Mouse (Mus musculus) thymus, adult 18-20 months (tissue): ENCODE data around the gene Akr1d1.

Experiments
- DNase-seq, 2 experiments: peaks; one replicate each; pipeline ENCODE4 v3.0.0; 2022; ENCODE audit warnings: mixed read lengths in 2 of 2

Akr1d1 gene

DNA sequence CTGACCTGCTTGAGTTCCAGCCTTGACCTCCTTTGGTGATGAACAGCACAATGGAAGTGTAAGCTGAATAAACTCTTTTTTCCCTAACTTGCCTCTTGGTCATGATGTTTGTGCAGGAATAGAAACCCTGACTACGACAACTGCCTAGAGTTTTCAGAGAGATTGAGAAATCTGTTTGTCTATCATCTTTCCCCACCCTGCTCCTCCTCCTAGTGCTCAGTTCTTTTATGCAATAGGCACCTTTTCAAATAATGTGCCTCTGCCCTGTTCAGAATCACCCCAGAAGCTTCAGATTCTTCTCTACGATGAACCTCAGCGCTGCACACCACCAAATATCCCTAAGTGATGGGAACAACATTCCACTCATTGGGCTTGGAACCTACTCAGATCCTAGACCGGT, at the start of gene Akr1d1:
TSS of gene Akr1d1 (plus strand) at position 234 of the 400 bp plus-strand sequence.
- DNase-seq = no peak

- DNase-seq = no peak
These were observed 48.8 kb upstream of the Akr1d1 start for GRCm38 (mm10) chr6:37481147-37481546.

DNA sequence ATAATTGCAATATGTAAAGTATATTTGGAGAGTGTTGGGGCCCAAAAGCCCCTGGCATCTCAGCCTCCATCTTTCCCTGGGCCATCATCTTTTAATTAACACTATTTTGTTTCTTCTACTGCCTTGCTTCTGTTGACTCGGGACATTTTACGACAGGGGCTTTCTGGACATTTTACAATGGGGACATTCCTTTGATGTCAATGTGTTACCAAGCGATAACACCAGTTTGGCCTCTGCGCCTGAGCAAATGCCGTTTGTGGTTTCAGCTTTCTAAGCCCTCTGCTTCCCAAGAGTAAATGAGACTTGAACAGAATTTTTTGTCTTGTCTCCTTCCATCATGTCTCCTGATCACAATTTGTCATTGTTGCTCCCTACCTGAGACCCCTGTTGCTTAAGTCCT, 46.7 kb upstream of the Akr1d1 start:
- DNase-seq = no peak

- no peak for DNase-seq
These were observed 45.3 kb upstream of the Akr1d1 start for GRCm38 (mm10) chr6:37484588-37485070.

- DNase-seq = no peak
These were observed 43.5 kb upstream of the Akr1d1 start for GRCm38 (mm10) chr6:37486502-37486901.

DNA sequence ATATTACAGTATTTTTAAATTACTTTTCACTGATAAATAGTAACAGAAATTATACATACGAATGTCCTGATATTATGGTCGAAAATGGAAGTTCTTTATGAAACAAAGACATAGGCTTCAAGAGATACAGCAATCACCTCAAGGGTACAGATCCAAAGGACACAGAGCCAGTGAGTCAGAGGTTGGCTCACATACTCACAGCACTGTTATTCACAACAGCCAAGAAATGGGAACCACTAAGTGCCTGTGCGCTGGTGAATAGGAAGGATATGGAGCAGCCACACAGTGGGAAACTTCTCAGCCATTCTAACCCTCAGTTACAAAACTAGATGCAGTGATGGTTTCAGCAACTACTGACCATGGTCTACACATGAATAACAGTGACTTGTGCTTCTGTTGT, 37.7 kb upstream of the Akr1d1 start:
- DNase-seq = no peak

DNA sequence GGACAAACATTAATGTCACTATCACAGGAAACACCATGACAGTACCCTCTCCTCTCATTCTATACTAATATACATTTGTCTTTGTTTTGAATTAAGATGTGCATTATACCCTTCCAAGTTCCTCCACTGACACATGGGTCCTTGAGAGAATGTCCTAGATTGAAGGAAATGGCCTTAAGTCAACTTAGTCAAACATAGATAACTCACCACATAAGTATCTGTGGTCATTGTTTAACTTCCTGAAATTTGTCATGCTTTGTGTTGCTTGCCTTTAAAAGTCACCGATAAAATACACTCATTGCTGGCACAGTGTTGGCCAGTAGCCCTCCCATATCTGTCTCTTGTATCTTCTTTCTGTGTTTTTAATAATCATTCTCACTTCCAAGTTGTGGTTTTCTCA, 35.0 kb upstream of the Akr1d1 start:
- DNase-seq = no peak

- DNase-seq = no peak
These were observed 33.1 kb upstream of the Akr1d1 start for GRCm38 (mm10) chr6:37496866-37497265.

GRCm38 (mm10) chr6:37505588-37505987, 24.4 kb upstream of the Akr1d1 start:
- DNase-seq = no peak

DNA sequence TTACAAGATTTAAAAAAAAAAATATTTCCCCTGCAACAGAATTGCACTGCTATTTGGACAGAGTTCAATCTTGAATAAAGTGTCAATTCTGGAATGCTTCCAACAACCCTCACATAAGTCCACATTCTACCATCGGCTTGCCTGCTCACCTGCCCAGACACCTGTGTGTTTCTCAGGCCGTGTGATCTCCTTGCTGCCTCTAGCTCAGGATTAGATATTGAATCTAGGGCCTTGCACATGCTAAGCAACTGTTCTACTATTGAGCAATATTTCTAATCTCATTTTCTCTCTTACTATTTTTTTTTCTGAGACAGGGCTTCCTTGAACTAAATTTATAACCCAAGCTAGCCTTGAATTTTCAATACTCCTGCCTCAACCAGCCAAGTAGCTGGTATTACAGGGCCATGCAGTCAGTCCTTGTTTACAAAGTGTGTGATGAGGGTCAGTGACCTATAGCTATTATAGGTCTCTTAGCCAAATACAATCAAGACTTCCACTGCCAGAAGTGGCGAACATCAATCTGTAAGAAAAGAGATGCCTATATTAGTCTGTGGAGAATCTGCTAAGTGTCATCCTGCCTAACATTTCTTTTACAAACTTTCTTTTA, 23.0 kb upstream of the Akr1d1 start:
- no peak for DNase-seq

DNA sequence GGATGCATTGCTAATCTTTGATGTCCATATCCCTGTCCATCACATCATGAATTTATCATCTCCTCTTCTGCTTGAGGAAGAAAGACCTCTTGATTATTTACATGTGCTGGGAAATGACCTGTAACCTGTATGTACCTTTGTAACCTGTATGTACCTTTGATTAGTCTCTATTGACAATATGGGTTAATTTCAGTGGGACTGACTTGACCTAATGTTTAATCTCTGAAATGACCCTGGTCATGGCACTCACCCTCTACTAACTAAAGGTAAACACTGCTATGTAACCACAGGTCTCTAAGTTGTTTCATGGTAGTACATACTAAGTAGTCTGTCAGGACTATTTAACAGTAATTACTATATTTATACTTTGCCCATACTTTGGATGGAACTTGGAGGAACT, 19.2 kb upstream of the Akr1d1 start:
- no peak for DNase-seq

DNA sequence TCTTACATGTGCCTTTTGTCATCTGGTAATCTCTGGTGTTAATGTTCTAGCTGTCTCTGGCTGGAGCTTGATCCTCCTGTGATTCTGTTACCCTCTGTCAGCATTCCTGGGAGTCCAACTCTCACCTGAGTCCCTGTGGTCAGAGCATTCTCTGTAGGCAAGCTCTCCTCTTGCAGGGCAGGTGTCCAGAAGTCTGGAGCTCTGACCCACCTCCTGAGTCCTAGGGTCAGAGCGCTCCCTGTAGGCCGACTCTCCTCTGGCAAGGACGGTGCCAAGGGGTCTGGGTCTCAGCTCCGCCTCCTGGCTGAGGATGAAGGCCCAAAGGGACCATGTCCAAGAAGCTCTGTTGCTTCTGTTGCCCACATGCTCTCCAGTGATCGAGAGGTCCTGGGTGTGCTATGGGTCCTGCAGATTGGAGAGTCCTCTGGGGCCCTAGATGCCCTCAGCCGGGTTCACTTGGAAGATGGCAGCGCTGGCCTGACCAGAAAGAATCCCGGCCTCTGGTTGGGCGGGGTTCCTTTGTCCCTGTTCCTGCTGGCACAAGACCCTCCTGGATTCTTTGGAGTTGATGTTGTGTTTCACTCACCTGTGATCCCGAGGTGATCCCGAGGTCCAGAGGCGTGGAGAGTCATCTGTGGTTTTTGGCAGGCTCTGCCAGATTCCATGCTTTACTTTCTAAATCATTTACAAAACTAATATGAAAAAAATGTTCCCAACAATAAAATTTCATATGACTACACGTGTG, 9.2 kb upstream of the Akr1d1 start:
- DNase-seq = no peak

- no peak for DNase-seq
These were observed 2.1 kb downstream of the Akr1d1 start for GRCm38 (mm10) chr6:37532036-37532435.

GRCm38 (mm10) chr6:37536831-37537230, 6.9 kb downstream of the Akr1d1 start:
- no peak for DNase-seq

DNA sequence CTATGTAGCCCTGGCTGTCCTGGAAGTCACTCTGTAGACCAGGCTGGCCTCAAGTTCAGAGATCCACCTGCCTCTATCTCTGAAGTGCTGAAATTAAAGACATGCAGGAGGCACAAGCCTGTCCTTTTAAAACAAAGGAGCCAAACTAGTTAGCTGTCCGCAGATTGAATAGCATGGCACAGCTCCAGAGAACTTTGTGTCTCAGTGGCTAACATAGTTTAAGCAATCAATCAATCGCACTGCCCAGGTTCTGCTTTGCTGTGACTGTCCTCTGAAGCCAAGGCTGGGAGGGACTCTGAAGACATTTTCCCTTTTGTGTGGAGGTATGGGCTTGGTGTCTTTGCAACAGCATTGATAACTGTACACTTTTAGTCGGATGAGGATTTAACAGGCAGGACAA, 7.8 kb downstream of the Akr1d1 start:
- no peak for DNase-seq

GRCm38 (mm10) chr6:37538792-37539191, 8.8 kb downstream of the Akr1d1 start:
- no peak for DNase-seq

DNA sequence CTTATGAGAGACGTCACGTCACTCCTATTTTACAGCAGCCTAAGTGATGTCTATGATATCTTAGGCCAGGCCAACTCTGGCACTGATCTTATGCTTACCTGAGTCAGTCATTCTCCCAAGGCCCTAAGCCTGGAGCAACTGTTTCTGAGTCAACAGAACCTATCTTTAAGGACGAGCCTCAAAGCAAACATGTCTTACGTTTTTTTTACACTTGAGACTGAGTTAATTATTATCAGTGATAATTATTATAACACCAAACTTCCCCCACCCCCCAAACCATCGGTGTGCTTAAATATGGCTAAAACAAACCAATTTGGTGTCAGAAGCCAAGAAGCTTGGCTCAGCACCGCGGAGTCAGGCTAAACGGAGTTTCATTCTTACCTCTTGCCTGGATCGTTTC, 9.4 kb downstream of the Akr1d1 start:
- DNase-seq = no peak

- no peak for DNase-seq
These were observed 10.1 kb downstream of the Akr1d1 start for GRCm38 (mm10) chr6:37540113-37540512.

DNA sequence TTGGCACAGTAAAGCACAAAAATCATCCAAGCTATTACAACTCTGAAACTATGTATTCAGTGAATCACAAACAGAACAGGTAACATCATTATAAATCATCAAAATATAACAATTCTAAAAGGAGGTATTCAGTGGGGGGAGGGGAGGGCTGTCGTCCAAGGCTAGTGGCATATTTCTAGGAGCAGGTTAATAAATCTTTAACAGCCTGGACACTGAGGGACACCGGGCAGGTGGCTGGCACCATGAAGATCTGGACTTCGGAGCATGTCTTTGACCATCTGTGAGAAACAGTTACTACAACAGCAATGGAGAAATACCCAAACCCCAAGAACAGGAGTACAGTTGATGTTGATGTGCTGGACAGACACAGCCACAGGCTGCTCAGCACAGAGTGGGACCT, 11.2 kb downstream of the Akr1d1 start:
- no peak for DNase-seq

DNA sequence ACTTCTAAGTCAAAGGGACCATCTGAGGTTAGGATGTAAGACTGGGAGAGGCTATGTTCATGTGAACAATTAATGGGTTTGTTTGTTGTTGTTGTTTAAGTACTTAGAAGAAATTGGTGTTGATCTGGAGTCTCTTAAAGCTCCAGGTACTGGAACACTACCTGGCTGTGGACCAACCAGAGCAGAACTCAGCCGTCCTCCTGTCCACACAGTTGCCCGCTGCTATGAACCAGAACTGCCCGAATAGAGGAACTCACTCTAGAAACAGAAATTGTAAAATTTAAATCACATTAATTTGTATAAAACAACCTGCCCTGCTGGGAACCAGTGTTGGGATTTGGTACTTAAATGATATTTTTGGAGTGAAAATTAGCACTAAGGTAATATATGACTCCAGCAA, 12.2 kb downstream of the Akr1d1 start:
- no peak for DNase-seq

DNA sequence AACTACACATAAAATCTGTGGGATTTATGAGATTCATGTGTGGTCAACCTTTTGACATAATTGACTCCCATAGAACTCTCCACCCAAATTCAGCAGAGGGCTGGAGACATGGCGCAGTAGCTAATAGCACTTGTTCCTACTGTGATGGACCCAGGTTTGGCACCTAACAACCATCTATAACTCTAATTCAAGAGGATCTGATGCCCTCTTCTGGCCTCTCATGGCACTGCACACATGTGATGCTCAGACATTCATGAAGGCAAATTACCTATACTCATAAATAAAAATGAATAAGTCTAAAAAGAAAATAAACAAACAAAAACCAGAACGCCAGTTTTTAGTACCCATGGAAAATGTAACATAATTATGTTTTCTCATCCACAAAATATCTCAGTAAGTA, 22.8 kb downstream of the Akr1d1 start:
- DNase-seq = peak in 1 of 2 experiments; percentile 3

DNA sequence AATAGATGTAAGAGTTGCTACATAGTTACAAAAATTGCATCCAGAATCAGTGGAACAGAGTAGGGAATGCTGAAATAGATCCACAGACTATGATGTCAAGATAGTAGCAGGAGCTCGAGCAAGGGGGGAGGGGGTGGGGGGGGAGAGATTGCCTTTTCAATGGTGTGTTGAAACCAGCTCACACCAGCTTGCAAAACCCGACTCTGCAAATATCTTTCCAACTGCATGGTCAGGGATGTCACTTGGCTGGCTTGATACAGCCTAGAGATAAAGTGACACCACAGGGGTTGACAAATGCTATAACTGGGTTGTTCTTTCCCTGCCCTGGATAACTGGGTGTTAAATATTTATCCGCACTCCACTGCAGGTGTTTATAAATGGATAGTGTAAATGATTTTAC, 24.0 kb downstream of the Akr1d1 start:
- no peak for DNase-seq

DNA sequence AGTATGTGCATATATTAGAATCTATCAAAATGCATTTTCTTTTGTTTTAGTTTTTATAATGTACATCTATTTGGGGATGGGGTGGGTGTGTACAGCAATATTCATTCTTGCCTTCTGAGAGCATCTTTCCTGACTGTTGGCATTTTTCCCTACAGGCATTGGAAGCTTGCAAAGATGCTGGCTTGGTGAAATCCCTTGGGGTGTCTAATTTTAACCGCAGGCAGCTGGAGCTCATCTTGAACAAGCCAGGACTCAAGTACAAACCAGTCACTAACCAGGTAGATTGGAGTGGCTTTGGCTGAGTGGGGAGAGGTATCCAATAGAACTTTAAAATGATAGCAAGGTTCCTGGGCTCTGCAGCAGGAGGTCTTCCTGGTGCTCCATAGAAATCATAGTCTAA, 24.4 kb downstream of the Akr1d1 start:
- no peak for DNase-seq

- DNase-seq = no peak
These were observed 33.9 kb downstream of the Akr1d1 start for GRCm38 (mm10) chr6:37563861-37564260.

DNA sequence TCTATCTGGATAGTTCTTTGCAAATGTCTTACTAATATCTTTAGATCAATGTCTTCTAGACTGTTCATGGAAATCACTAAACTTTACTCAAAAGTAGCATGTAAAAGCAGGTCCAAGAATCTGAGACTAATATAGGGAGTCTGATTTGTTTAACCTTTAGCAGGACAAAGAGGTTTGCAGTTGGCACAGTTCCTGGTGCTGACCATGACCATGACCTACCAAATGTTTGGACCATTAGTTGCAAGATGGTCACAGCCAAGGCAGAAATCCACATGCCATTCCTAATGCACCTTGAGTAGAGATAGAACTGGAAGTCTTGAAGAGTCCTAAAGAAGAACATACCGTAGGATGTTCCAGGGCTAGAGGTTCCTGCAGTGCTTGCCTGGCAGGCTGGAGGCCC, 37.4 kb downstream of the Akr1d1 start:
- DNase-seq = no peak
